Mouse (Mus musculus) forebrain, embryonic 14.5 days (tissue): ENCODE measurements at regions not wholly inside any gene's neighbourhood (a gene's known extent, or its start where the extent isn't known, plus 50 kb on each side); places are given as distances from the start of the nearest gene placed in this dataset.

Experiments used
- ATAC-seq: fragments of 200-750 bp; cut with Nextera tagmentation; 2 replicates; pipeline ENCODE4 v1.8.0; 2017; ENCODE audit warnings: mild to moderate bottlenecking, moderate library complexity
- DNase-seq: peaks from one replicate; pipeline ENCODE4 v3.0.0-alpha.2; 2015; ENCODE audit warnings: low spot score
- H3K27ac ChIP-seq: fragments of 300-500 bp; sonication (generic); 2 replicates; pipeline ENCODE4 v1.5.1; 2014; ENCODE audit warnings: low read depth, mild to moderate bottlenecking, control low read depth, low read length, moderate library complexity
- H3K27me3 ChIP-seq: fragments of 300-500 bp; sonication (generic); replicated peaks from 2 replicates; pipeline ENCODE4 v1.6.1; 2014; ENCODE audit warnings: low read length, control low read depth, mixed read lengths; ENCODE audit not compliant: control insufficient read depth, insufficient read depth
- H3K36me3 ChIP-seq: fragments of 300-500 bp; sonication (generic); 2 replicates; pipeline ENCODE4 v1.6.1; 2014; ENCODE audit warnings: low read length, control low read depth; ENCODE audit not compliant: control insufficient read depth, insufficient read depth
- H3K4me1 ChIP-seq: fragments of 300-500 bp; sonication (generic); 2 replicates; pipeline ENCODE4 v1.6.1; 2014; ENCODE audit warnings: antibody characterized with exemption, low read length, control low read depth; ENCODE audit not compliant: control insufficient read depth, insufficient read depth
- H3K4me2 ChIP-seq: fragments of 300-500 bp; sonication (generic); 2 replicates; pipeline ENCODE4 v1.6.1; 2014; ENCODE audit warnings: mild to moderate bottlenecking, control low read depth, low read length
- H3K4me3 ChIP-seq: fragments of 300-500 bp; sonication (generic); 2 replicates; pipeline ENCODE4 v1.5.1; 2014; ENCODE audit warnings: low read depth, low read length, control low read depth
- H3K9ac ChIP-seq: fragments of 300-500 bp; sonication (generic); 2 replicates; pipeline ENCODE4 v1.6.1; 2014; ENCODE audit warnings: mild to moderate bottlenecking, low read length, control low read depth, moderate library complexity
- H3K9me3 ChIP-seq: fragments of 300-500 bp; sonication (generic); replicated peaks from 2 replicates; pipeline ENCODE4 v1.6.1; 2016; ENCODE audit warnings: low read length, control low read depth, mixed read lengths; ENCODE audit not compliant: control insufficient read depth
- WGBS: fragments of 180-500 bp; shearing (Covaris S2); extraction: QIAGEN DNeasy Blood & Tissue Kit; methylation state at CpG from one replicate; pipeline ENCODE4 v1.1.7; 2014; 5-methylcytosine and 5-hydroxymethylcytosine counted together

GRCm38 (mm10) chr8:11923115-11923514 lies 82.8 kb downstream of the Tex29 start:
- ATAC-seq (no peak), DNase-seq (peak; percentile 11)
- WGBS = 80% methylated on average over 7 of the region's 7 CpGs

GRCm38 (mm10) chr8:11924165-11924564 lies 83.9 kb downstream of the Tex29 start:
- H3K9ac ChIP-seq = no peak overlapping the region
- no peak overlapping the region for H3K4me3 ChIP-seq
- no peaks in the 10 kb centered on the region for H3K27me3 ChIP-seq
- ATAC-seq = no peak
- H3K27ac ChIP-seq = no peak overlapping the region
- H3K4me2 ChIP-seq = no peak overlapping the region
- H3K9me3 ChIP-seq = no peaks in the 10 kb centered on the region
- WGBS = 60% methylated on average over 11 of the region's 11 CpGs
- H3K4me1 ChIP-seq = no peaks in the 10 kb centered on the region
- H3K36me3 ChIP-seq = no peaks in the 10 kb centered on the region
- DNase-seq = peak; percentile 73

More at GRCm38 (mm10) chr8:11923115-11923514, 82.8 kb downstream of the Tex29 start:
- Histone ChIP-seq H3K9me3 (no peaks in the 10 kb centered on the region), H3K9ac (no peak overlapping the region), H3K4me2 (no peak overlapping the region), H3K27me3 (no peaks in the 10 kb centered on the region), H3K36me3 (no peaks in the 10 kb centered on the region), H3K4me1 (no peaks in the 10 kb centered on the region), H3K4me3 (no peak overlapping the region), H3K27ac (no peak overlapping the region)

- peak; percentile 94 for ATAC-seq
- no peak overlapping the region for H3K4me3 ChIP-seq
- WGBS = 18% methylated on average over 6 of the region's 6 CpGs
- peak; percentile 94 for DNase-seq
- no peak overlapping the region for H3K27ac ChIP-seq
- H3K9me3 ChIP-seq = no peaks in the 10 kb centered on the region
- no peaks in the 10 kb centered on the region for H3K27me3 ChIP-seq
- no peaks in the 10 kb centered on the region for H3K4me1 ChIP-seq
- H3K4me2 ChIP-seq = no peak overlapping the region
- H3K9ac ChIP-seq = no peak overlapping the region
- H3K36me3 ChIP-seq = no peaks in the 10 kb centered on the region
Observed at GRCm38 (mm10) chr8:11942892-11943332, 102.6 kb downstream of the Tex29 start.

GRCm38 (mm10) chr8:11947766-11948165 lies 107.5 kb downstream of the Tex29 start:
- DNase-seq (no peak), ATAC-seq (no peak)
- H3K27ac ChIP-seq = no peak overlapping the region
- H3K27me3 ChIP-seq = no peaks in the 10 kb centered on the region
- H3K4me1 ChIP-seq = no peaks in the 10 kb centered on the region
- 82% methylated on average over 8 of the region's 8 CpGs for WGBS
- H3K36me3 ChIP-seq = no peaks in the 10 kb centered on the region
- H3K9me3 ChIP-seq = no peaks in the 10 kb centered on the region
- no peak overlapping the region for H3K4me2 ChIP-seq
- H3K4me3 ChIP-seq = no peak overlapping the region
- H3K9ac ChIP-seq = no peak overlapping the region

GRCm38 (mm10) chr8:11956268-11956667 lies 116.0 kb downstream of the Tex29 start:
- 17% methylated on average over 7 of the region's 7 CpGs for WGBS
- Histone ChIP-seq H3K27ac (no peak overlapping the region), H3K4me3 (no peak overlapping the region), H3K4me1 (no peaks in the 10 kb centered on the region), H3K27me3 (no peaks in the 10 kb centered on the region; the same call in 1 of the 2 replicates), H3K4me2 (no peak overlapping the region), H3K36me3 (no peaks in the 10 kb centered on the region), H3K9me3 (no peaks in the 10 kb centered on the region), H3K9ac (no peak overlapping the region)
- no peak for ATAC-seq
- no peak for DNase-seq

GRCm38 (mm10) chr8:11957046-11957783 lies 116.9 kb downstream of the Tex29 start:
- Histone ChIP-seq H3K36me3 (no peaks in the 10 kb centered on the region), H3K4me2 (no peak overlapping the region), H3K4me3 (no peak overlapping the region), H3K9ac (no peak overlapping the region), H3K4me1 (no peaks in the 10 kb centered on the region), H3K9me3 (no peaks in the 10 kb centered on the region), H3K27me3 (no peaks in the 10 kb centered on the region; the same call in 1 of the 2 replicates), H3K27ac (no peak overlapping the region)
- peak; percentile 86 for DNase-seq
- 68% methylated on average over 7 of the region's 7 CpGs for WGBS
- ATAC-seq = peak; percentile 84

- H3K9me3 ChIP-seq = no peaks in the 10 kb centered on the region
- H3K4me2 ChIP-seq = no peak overlapping the region
- H3K27me3 ChIP-seq = no peaks in the 10 kb centered on the region; the same call in 1 of the 2 replicates
- H3K4me3 ChIP-seq = no peak overlapping the region
- no peak overlapping the region for H3K27ac ChIP-seq
- H3K36me3 ChIP-seq = no peaks in the 10 kb centered on the region
- DNase-seq (no peak), ATAC-seq (no peak)
- H3K4me1 ChIP-seq = no peaks in the 10 kb centered on the region
- H3K9ac ChIP-seq = no peak overlapping the region
- WGBS = 69% methylated on average over 5 of the region's 5 CpGs
Observed at GRCm38 (mm10) chr8:11958176-11958575, 117.9 kb downstream of the Tex29 start.

GRCm38 (mm10) chr8:11959466-11959865 lies 119.2 kb downstream of the Tex29 start:
- DNase-seq = peak; percentile 33

GRCm38 (mm10) chr8:11963575-11963974 lies 123.3 kb downstream of the Tex29 start:
- whole genome bisulfite sequencing = 33% methylated on average over 1 of the region's 1 CpGs
- no peak overlapping the region for H3K4me2 ChIP-seq
- no peaks in the 10 kb centered on the region for H3K9me3 ChIP-seq
- no peak for ATAC-seq
- H3K36me3 ChIP-seq = no peaks in the 10 kb centered on the region
- H3K9ac ChIP-seq = no peak overlapping the region
- no peak overlapping the region for H3K4me3 ChIP-seq
- no peaks in the 10 kb centered on the region for H3K4me1 ChIP-seq
- DNase-seq = no peak
- no peak overlapping the region for H3K27ac ChIP-seq
- H3K27me3 ChIP-seq = no peaks in the 10 kb centered on the region

More at GRCm38 (mm10) chr8:11959466-11959865, 119.2 kb downstream of the Tex29 start:
- H3K36me3 ChIP-seq = no peaks in the 10 kb centered on the region
- ATAC-seq = no peak
- H3K4me1 ChIP-seq = no peaks in the 10 kb centered on the region
- H3K4me2 ChIP-seq = no peak overlapping the region
- H3K9me3 ChIP-seq = no peaks in the 10 kb centered on the region
- no peaks in the 10 kb centered on the region; the same call in 1 of the 2 replicates for H3K27me3 ChIP-seq
- H3K9ac ChIP-seq = no peak overlapping the region
- no peak overlapping the region for H3K4me3 ChIP-seq
- H3K27ac ChIP-seq = no peak overlapping the region
- 77% methylated on average over 4 of the region's 4 CpGs for whole genome bisulfite sequencing
